Mouse (Mus musculus) G1E (cell line): ENCODE measurements around the gene Cyb5rl.

Source experiments
- GATA1 ChIP-seq: IDR thresholded peaks from 2 replicates; pipeline ENCODE4 v1.6.1; 2012; ENCODE audit warnings: borderline replicate concordance, low read length, inconsistent platforms, mixed read lengths
- POLR2AphosphoS5 ChIP-seq: IDR thresholded peaks from 2 replicates; pipeline ENCODE4 v1.6.1; 2012; ENCODE audit warnings: low read depth, low read length, inconsistent platforms; ENCODE audit not compliant: insufficient replicate concordance

DNA sequence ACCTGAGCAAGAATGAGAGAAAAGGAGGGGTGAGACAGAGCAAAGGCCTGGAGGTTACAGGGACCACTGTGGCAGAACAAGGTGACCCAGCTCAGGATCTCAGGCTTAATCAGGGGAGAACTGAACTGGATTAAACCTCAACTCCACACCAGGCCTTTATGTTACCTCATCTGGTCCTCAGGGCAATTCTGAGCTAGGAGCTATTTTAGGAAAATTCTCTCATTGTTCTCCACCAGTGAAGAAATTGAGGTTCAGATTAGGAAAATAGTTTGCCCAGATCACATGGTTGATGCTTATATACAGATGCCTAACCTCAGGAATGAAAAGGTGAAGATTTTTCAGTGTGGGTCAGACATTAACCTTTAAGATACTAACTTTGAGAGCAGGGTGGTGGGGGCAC lies 12.9 kb downstream of the Cyb5rl start:
- TF ChIP-seq POLR2AphosphoS5 (no peak), GATA1 (no peak)
